Mouse (Mus musculus): ENCODE measurements around the gene Trappc6b.

- TF ChIP-seq EP300 (IDR thresholded peaks at IDR 0.05; ENCODE audit: low read depth) (no peak), CTCF (IDR thresholded peaks at IDR 0.05; ENCODE audit: low read depth) (no peak)
Observed at GRCm38 (mm10) chr12:59072286-59072685, 11.0 kb upstream of the Trappc6b start.
